Mouse (Mus musculus) limb, embryonic 14.5 days (tissue): Measurements from ENCODE around the gene Psmb3. TPM values are rescaled to one million over a fixed set of nuclear protein-coding genes. Genes with fewer than 3 reads are reported as not detected.
"Not testable (repeated sequence)": the region's sequence is repeated elsewhere in the genome, so short reads cannot be mapped to it uniquely, and the experiment has no call there.

ENCODE experiments used
- ATAC-seq: fragments of 200-750 bp; cut with Nextera tagmentation; 2 replicates; pipeline ENCODE4 v1.8.0; 2017; ENCODE audit warnings: low read depth, moderate number of reproducible peaks, moderate TSS enrichment; ENCODE audit not compliant: low FRiP score
- DNase-seq: peaks from one replicate; pipeline ENCODE4 v3.0.0-alpha.2; 2015; ENCODE audit warnings: low spot score
- H3K27ac ChIP-seq: fragments of 300-500 bp; sonication (generic); replicated peaks from 2 replicates; pipeline ENCODE4 v1.5.1; 2014; ENCODE audit warnings: low read depth, mild to moderate bottlenecking, low read length, moderate library complexity, mixed read lengths
- H3K27me3 ChIP-seq: fragments of 300-500 bp; sonication (generic); 2 replicates; pipeline ENCODE4 v1.6.1; 2014; ENCODE audit warnings: low read length, mixed read lengths; ENCODE audit not compliant: control insufficient read depth, insufficient read depth
- H3K36me3 ChIP-seq: fragments of 300-500 bp; sonication (generic); 2 replicates; pipeline ENCODE4 v1.6.1; 2014; ENCODE audit warnings: mild to moderate bottlenecking, low read length, moderate library complexity, mixed read lengths; ENCODE audit not compliant: control insufficient read depth, insufficient read depth
- H3K4me1 ChIP-seq: fragments of 300-500 bp; sonication (generic); 2 replicates; pipeline ENCODE4 v1.6.1; 2014; ENCODE audit warnings: antibody characterized with exemption, low read length, mixed read lengths; ENCODE audit not compliant: control insufficient read depth, insufficient read depth
- H3K4me2 ChIP-seq: fragments of 300-500 bp; sonication (generic); replicated peaks from 2 replicates; pipeline ENCODE4 v1.6.1; 2014; ENCODE audit warnings: low read depth, mild to moderate bottlenecking, low read length, moderate library complexity; ENCODE audit not compliant: severe bottlenecking
- H3K4me3 ChIP-seq: fragments of 300-500 bp; sonication (generic); replicated peaks from 2 replicates; pipeline ENCODE4 v1.5.1; 2014; ENCODE audit warnings: low read length
- H3K9ac ChIP-seq: fragments of 300-500 bp; sonication (generic); 2 replicates; pipeline ENCODE4 v1.6.1; 2014; ENCODE audit warnings: mild to moderate bottlenecking, low read depth, low read length, moderate library complexity; ENCODE audit not compliant: severe bottlenecking
- H3K9me3 ChIP-seq: fragments of 300-500 bp; sonication (generic); 2 replicates; pipeline ENCODE4 v1.6.1; 2016; ENCODE audit warnings: low read length; ENCODE audit not compliant: control insufficient read depth
- POLR2A ChIP-seq: fragments of 200-500 bp; IDR thresholded peaks from 2 replicates; pipeline ENCODE4 v1.8.0; 2012; ENCODE audit warnings: inconsistent platforms, mild to moderate bottlenecking, moderate library complexity, borderline replicate concordance; ENCODE audit not compliant: insufficient read depth, insufficient read length; ENCODE audit errors: extremely low read depth
- WGBS: fragments of 180-500 bp; shearing (Covaris S2); extraction: QIAGEN DNeasy Blood & Tissue Kit; methylation state at CpG from one replicate; pipeline ENCODE4 v1.1.7; 2014; 5-methylcytosine and 5-hydroxymethylcytosine counted together
- polyA plus RNA-seq, 2 experiments: library from polyadenylated mRNA; depleted of rRNA in 1 of 2; stranded (reverse) in 1 of 2; unstranded in 1 of 2; fragments of >200 nt; fragmentation: Nextera tagmentation in 1 of 2; extraction: Ambion mirVana in 1 of 2; gene quantifications; 2 replicates each; pipeline versions ENCODE4 v1.2.1 to v1.2.3; 2012 to 2014

Psmb3 gene
- 368 and 421 TPM in 2 replicates for polyA plus RNA-seq (2012; rRNA removed)
- 489 and 508 TPM in 2 replicates for polyA plus RNA-seq (2014; fragmentation: Nextera tagmentation; extraction: Ambion mirVana)

- DNase-seq (peak; percentile 100), ATAC-seq (peak; percentile 85)
- Histone ChIP-seq H3K9ac (peak within 1 kb of the TSS; percentile 65), H3K9me3 (no peaks in the 10 kb centered on the region), H3K36me3 (peaks cover 29% of the 10 kb centered on the region), H3K4me2 (peak within 1 kb of the TSS; percentile 85), H3K27me3 (no peaks in the 10 kb centered on the region), H3K4me1 (peaks cover 19% of the 10 kb centered on the region), H3K4me3 (peak within 1 kb of the TSS; percentile 81), H3K27ac (peak within 1 kb of the TSS; percentile 77)
- WGBS: under 1% methylated on average over 35 of the region's 35 CpGs
- peak; percentile 83; the same call in 1 of the 2 replicates for TF ChIP-seq POLR2A
Observed at GRCm38 (mm10) chr11:97703039-97703826, at the start of gene Psmb3. Gene Psmb3 (plus strand): TSS chr11:97703399.

- no peak for TF ChIP-seq POLR2A
- H3K9me3 ChIP-seq: no peaks in the 10 kb centered on the region
- no peaks in the 10 kb centered on the region for H3K36me3 ChIP-seq
- no peak overlapping the region for H3K4me2 ChIP-seq
- H3K4me3 ChIP-seq: no peak overlapping the region
- no peaks in the 10 kb centered on the region for H3K27me3 ChIP-seq
- no peak overlapping the region for H3K27ac ChIP-seq
- peaks cover 2% of the 10 kb centered on the region; the same call in 1 of the 2 replicates for H3K4me1 ChIP-seq
- DNase-seq: no peak
- ATAC-seq: no peak
- H3K9ac ChIP-seq: no peak overlapping the region
- WGBS: 90% methylated on average over 2 of the region's 2 CpGs
Observed at GRCm38 (mm10) chr11:97654210-97654609, 49.0 kb upstream of the Psmb3 start.

- WGBS: 69% methylated on average over 14 of the region's 14 CpGs
- DNase-seq (no peak), ATAC-seq (no peak)
- Histone ChIP-seq H3K36me3 (no peaks in the 10 kb centered on the region), H3K9me3 (no peaks in the 10 kb centered on the region), H3K27ac (no peak overlapping the region), H3K4me2 (no peak overlapping the region), H3K4me3 (no peak overlapping the region), H3K9ac (no peak overlapping the region), H3K27me3 (peaks cover 8% of the 10 kb centered on the region), H3K4me1 (peaks cover 11% of the 10 kb centered on the region)
- no peak for TF ChIP-seq POLR2A
Observed at GRCm38 (mm10) chr11:97656269-97656971, 46.8 kb upstream of the Psmb3 start.

DNA sequence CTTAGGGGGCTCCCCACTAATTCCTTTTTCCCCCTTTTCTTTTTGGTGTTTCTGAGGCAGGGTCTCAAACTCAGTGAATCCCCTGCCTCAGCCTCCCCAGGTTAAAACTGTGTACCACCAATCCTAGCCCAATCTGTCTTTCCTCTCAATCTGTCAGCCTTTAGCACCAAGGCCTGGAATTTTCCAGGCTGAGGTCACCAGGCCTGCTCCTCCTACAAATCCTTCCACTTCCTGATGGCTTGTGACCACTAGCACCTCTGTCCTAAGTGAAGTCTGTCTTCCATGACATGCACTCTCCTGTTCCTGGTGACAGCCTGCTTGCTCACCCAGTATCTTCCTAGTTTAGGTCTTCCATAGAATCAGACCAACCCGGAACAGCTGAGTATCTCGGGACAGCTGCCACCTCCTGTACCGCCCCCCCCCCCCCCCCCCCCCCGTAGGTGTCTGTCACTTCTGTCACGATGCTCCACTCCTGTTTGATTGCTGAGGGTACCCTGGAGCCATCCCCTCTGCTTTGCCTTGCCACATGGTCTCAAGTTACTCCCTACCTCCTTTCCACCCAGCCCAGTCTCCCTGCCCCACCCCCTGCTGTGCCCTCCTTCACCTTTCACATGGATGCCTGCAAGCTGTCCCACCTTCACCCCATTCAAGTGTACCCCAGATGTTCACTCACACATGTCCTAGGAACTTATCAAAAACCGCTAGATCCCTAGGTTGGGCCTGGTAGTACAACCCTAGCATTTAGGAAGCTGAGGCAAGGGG, 45.8 kb upstream of the Psmb3 start:
- Histone ChIP-seq H3K27ac (no peak overlapping the region), H3K36me3 (no peaks in the 10 kb centered on the region), H3K4me2 (no peak overlapping the region), H3K4me3 (no peak overlapping the region), H3K9me3 (no peaks in the 10 kb centered on the region), H3K9ac (no peak overlapping the region), H3K4me1 (peaks cover 19% of the 10 kb centered on the region), H3K27me3 (peaks cover 17% of the 10 kb centered on the region)
- no peak for TF ChIP-seq POLR2A
- DNase-seq: no peak
- ATAC-seq: no peak
- 25% methylated on average over 5 of the region's 6 CpGs for WGBS

DNA sequence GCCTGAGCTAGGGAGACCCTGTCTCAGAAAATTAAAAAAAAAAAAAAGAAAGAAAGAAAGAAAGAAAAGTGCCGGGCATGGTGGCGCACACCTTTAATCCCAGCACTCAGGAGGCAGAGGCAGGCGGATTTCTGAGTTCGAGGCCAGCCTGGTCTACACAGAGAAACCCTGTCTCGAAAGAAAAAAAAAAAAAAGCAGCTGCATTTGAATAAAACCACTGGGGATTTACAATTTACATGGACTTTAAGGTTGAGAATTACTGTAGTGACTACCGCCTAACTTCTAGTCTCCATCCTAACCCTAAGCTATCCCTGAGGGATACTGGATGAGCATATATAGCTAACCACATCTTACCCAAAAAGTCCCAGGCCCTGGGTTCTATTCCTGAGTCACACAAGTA, 45.2 kb upstream of the Psmb3 start:
- not testable (repeated sequence) for ATAC-seq, DNase-seq, H3K9me3 ChIP-seq, H3K4me3 ChIP-seq, H3K36me3 ChIP-seq, H3K9ac ChIP-seq, H3K27ac ChIP-seq, H3K4me2 ChIP-seq
- Histone ChIP-seq H3K27me3 (peaks cover 17% of the 10 kb centered on the region), H3K4me1 (peaks cover 23% of the 10 kb centered on the region)
- 91% methylated on average over 6 of the region's 6 CpGs for WGBS
